Mouse (Mus musculus) liver, adult 2 months (tissue): ENCODE results near the gene Rarres2. TPM values are rescaled to one million over a fixed set of nuclear protein-coding genes. Genes with fewer than 3 reads are reported as not detected.

Source experiments
- DNase-seq: peaks from one replicate; pipeline ENCODE4 v3.0.0-alpha.2; 2011; ENCODE audit warnings: low read depth, low spot score; ENCODE audit errors: extremely low read depth
- H3K27ac ChIP-seq: fragments of 200-500 bp; replicated peaks from 2 replicates; pipeline ENCODE4 v1.5.1; 2012; ENCODE audit warnings: low read depth, mild to moderate bottlenecking, control low read depth, inconsistent platforms, low read length; ENCODE audit not compliant: insufficient read depth
- H3K27me3 ChIP-seq: fragments of 200-500 bp; 2 replicates; pipeline ENCODE4 v1.6.1; 2012; ENCODE audit warnings: mild to moderate bottlenecking, moderate library complexity, low read length, inconsistent platforms; ENCODE audit not compliant: control insufficient read depth, insufficient read depth
- H3K36me3 ChIP-seq: fragments of 200-500 bp; 2 replicates; pipeline ENCODE4 v1.6.1; 2012; ENCODE audit warnings: low read length, inconsistent platforms; ENCODE audit not compliant: control insufficient read depth, insufficient read depth
- H3K4me1 ChIP-seq: fragments of 200-500 bp; 2 replicates; pipeline ENCODE4 v1.6.1; 2011; ENCODE audit warnings: low read length; ENCODE audit not compliant: control insufficient read depth, insufficient read depth
- H3K4me3 ChIP-seq: fragments of 200-500 bp; 2 replicates; pipeline ENCODE4 v1.5.1; 2011; ENCODE audit warnings: low read depth, mild to moderate bottlenecking, control low read depth, low read length, moderate library complexity; ENCODE audit not compliant: insufficient read depth
- H3K79me2 ChIP-seq: fragments of 200-500 bp; 2 replicates; pipeline ENCODE4 v1.6.1; 2012; ENCODE audit warnings: inconsistent platforms, mild to moderate bottlenecking, low read length, moderate library complexity; ENCODE audit not compliant: control insufficient read depth, insufficient read depth
- H3K9ac ChIP-seq: fragments of 200-500 bp; 2 replicates; pipeline ENCODE4 v1.6.1; 2012; ENCODE audit warnings: low read depth, mild to moderate bottlenecking, control low read depth, inconsistent platforms, low read length
- CTCF ChIP-seq: fragments of 200-500 bp; IDR thresholded peaks from 2 replicates; pipeline ENCODE4 v1.5.1; 2011; ENCODE audit warnings: low read depth, low read length, control low read depth
- POLR2A ChIP-seq: fragments of 200-500 bp; IDR thresholded peaks from 2 replicates; pipeline ENCODE4 v1.6.1; 2011; ENCODE audit warnings: low read length, control low read depth; ENCODE audit not compliant: insufficient read depth; ENCODE audit errors: extremely low read depth
- WGBS: fragments of 180-500 bp; shearing (Covaris S2); methylation state at CpG from one replicate; pipeline ENCODE4 v1.1.7; 2018; 5-methylcytosine and 5-hydroxymethylcytosine counted together
- polyA plus RNA-seq: library from polyadenylated mRNA; depleted of rRNA; stranded (reverse); fragments of >200 nt; gene quantifications from 2 replicates; pipeline ENCODE4 v1.2.3, GENCODE M21; 2012
- total RNA-seq: library from RNA; depleted of rRNA; stranded (reverse); fragments of >200 nt; gene quantifications from 2 replicates; pipeline ENCODE4 v1.2.3, GENCODE M21; 2014

Rarres2 gene
- total and polyA plus RNA-seq, 2 experiments: 1,160 to 1,282 TPM

- no peak for TF ChIP-seq POLR2A
- no peak for TF ChIP-seq CTCF
- Histone ChIP-seq H3K4me3 (peak within 1 kb of the TSS; percentile 45; the same call in 1 of the 2 replicates), H3K36me3 (no peaks in the 10 kb centered on the region), H3K9ac (no peak within 1 kb of the TSS), H3K79me2 (no peaks in the 10 kb centered on the region), H3K27ac (no peak within 1 kb of the TSS), H3K27me3 (no peaks in the 10 kb centered on the region), H3K4me1 (peaks cover 11% of the 10 kb centered on the region)
- 16% methylated on average over 38 of the region's 38 CpGs for WGBS
- DNase-seq: peak; percentile 26
Observed at GRCm38 (mm10) chr6:48537105-48537954, 35.3 kb downstream of the Rarres2 start, which contains the start of gene Atp6v0e2. Atp6v0e2 (plus strand) TSS chr6:48537615.

- no peak overlapping the region for H3K27ac ChIP-seq
- WGBS: 74% methylated on average over 4 of the region's 4 CpGs
- H3K4me3 ChIP-seq: no peak overlapping the region
- H3K4me1 ChIP-seq: peaks cover under 1% of the 10 kb centered on the region; the same call in 1 of the 2 replicates
- DNase-seq: no peak
- no peak overlapping the region for H3K9ac ChIP-seq
- H3K36me3 ChIP-seq: no peaks in the 10 kb centered on the region
- TF ChIP-seq POLR2A (no peak), CTCF (no peak)
- H3K27me3 ChIP-seq: no peaks in the 10 kb centered on the region
- H3K79me2 ChIP-seq: no peaks in the 10 kb centered on the region
Observed at GRCm38 (mm10) chr6:48536091-48536490, 36.5 kb downstream of the Rarres2 start.

GRCm38 (mm10) chr6:48534913-48535312 is 37.7 kb downstream of the Rarres2 start:
- Histone ChIP-seq H3K9ac (no peak overlapping the region), H3K27ac (no peak overlapping the region), H3K36me3 (no peaks in the 10 kb centered on the region), H3K4me3 (no peak overlapping the region), H3K27me3 (no peaks in the 10 kb centered on the region), H3K79me2 (no peaks in the 10 kb centered on the region), H3K4me1 (no peaks in the 10 kb centered on the region)
- DNase-seq: no peak
- TF ChIP-seq POLR2A: no peak
- TF ChIP-seq CTCF: no peak
- WGBS: 84% methylated on average over 8 of the region's 8 CpGs

- Histone ChIP-seq H3K4me1 (no peaks in the 10 kb centered on the region), H3K27me3 (no peaks in the 10 kb centered on the region), H3K9ac (no peak overlapping the region), H3K4me3 (no peak overlapping the region), H3K36me3 (no peaks in the 10 kb centered on the region), H3K79me2 (no peaks in the 10 kb centered on the region), H3K27ac (no peak overlapping the region)
- DNase-seq: no peak
- no peak for TF ChIP-seq POLR2A
- TF ChIP-seq CTCF: no peak
- 96% methylated on average over 2 of the region's 2 CpGs for WGBS
Observed at GRCm38 (mm10) chr6:48533475-48533874, 39.1 kb downstream of the Rarres2 start.

- TF ChIP-seq CTCF: no peak
- no peak for TF ChIP-seq POLR2A
- no peaks in the 10 kb centered on the region for H3K36me3 ChIP-seq
- no peak for DNase-seq
- no peak overlapping the region for H3K27ac ChIP-seq
- no peak overlapping the region for H3K4me3 ChIP-seq
- no peaks in the 10 kb centered on the region for H3K27me3 ChIP-seq
- no peak overlapping the region for H3K9ac ChIP-seq
- 73% methylated on average over 2 of the region's 2 CpGs for WGBS
- H3K79me2 ChIP-seq: no peaks in the 10 kb centered on the region
- H3K4me1 ChIP-seq: no peaks in the 10 kb centered on the region
Observed at GRCm38 (mm10) chr6:48530862-48531261, 41.7 kb downstream of the Rarres2 start.
